Mouse (Mus musculus) heart, adult 2 months (tissue): Measurements from ENCODE around the gene Foxn3.

ENCODE experiments used
- CTCF ChIP-seq: fragments of 200-600 bp; IDR thresholded peaks from 2 replicates; pipeline ENCODE4 v1.8.1; 2022; ENCODE audit warnings: antibody characterized with exemption, mild to moderate bottlenecking, moderate library complexity
- POLR2A ChIP-seq: fragments of 200-500 bp; IDR thresholded peaks from 2 replicates; pipeline ENCODE4 v1.6.1; 2011; ENCODE audit warnings: mild to moderate bottlenecking, low read depth, low read length, control low read depth; ENCODE audit not compliant: insufficient read depth

DNA sequence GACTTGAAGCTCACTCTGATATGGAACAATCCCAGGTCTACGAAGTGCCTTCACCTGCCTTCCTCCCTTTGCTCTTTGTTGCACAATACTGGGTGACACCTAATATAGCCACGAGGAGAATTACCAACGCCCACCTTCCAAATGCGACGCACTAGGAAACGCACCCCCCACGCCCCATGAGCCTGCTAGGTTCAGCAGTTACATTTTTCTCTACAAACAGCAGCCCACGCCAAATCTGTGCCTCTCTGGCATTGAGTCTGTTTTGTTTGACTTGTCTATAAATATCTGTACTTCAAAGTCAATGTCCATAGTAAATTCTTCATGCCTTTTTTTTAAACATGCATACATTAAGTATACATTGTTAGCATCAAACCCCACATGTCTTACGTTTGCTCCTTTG, 145.5 kb downstream of the Foxn3 start:
- TF ChIP-seq POLR2A (no peak), CTCF (no peak)
